ENCODE assay signal across 18 mouse cellular contexts in the genomic region with DNA sequence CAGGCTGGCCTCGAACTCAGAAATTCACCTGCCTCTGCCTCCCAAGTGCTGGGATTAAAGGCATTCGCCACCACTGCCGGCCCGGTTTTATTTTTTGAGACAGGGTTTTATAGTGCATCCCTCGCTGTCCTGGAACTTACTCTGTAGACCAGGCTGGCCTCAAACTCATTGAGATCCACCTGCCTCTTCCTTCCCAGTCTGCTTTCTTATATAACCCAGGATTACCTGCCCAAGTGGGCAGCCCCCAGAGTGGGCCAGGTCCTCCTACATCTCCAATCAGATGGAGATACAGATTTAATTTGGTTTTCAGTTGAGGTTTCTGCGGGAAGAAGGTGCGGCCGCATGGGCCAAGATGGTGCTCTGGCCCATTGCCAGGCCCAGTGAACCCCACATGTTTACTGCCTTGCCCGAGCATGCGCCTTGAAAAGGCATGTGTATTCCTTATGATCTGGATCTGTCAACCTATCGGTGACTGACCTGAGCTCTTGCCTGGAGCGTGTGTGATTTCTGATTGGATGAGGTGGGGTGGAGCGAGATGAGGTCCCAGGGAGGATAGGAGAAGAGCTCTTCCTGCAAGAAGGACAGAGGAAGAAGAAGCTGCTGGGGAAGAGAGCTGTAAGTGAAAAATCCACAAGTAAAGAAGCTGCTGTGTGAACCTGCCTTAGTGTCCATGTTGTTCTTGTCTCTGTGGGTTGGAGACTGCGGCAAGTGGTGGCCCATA. TPM values are rescaled to one million over a fixed set of nuclear protein-coding genes. Genes with fewer than 3 reads are reported as not detected.
"Had no signal": no experiment of that assay in that cellular context is flagged by ENCODE, and none has a peak within 500 bp of the region (broad histone marks: within the 10 kb centered on the region; RNA-seq: fewer than 3 reads in every experiment).

No protein-coding gene starts in this region.

- H3K27ac ChIP-seq: limb, embryonic 12.5 days; limb, embryonic 15.5 days; liver, embryonic 14.5 days; midbrain, embryonic 15.5 days; neural tube, embryonic 12.5 days; neural tube, embryonic 15.5 days had no signal

- H3K9ac ChIP-seq: limb, embryonic 12.5 days; limb, embryonic 15.5 days; liver, embryonic 14.5 days; liver, postnatal 0 days; lung, embryonic 14.5 days; midbrain, embryonic 15.5 days; neural tube, embryonic 12.5 days; neural tube, embryonic 15.5 days had no signal

- H3K4me2 ChIP-seq: limb, embryonic 12.5 days; limb, embryonic 15.5 days; liver, embryonic 11.5 days; lung, embryonic 14.5 days; midbrain, embryonic 11.5 days; midbrain, embryonic 15.5 days; neural tube, embryonic 12.5 days; neural tube, embryonic 15.5 days had no signal

- H3K4me1 ChIP-seq: limb, embryonic 12.5 days; limb, embryonic 15.5 days; midbrain, embryonic 15.5 days; neural tube, embryonic 12.5 days; neural tube, embryonic 15.5 days had no signal

- H3K9me3 ChIP-seq: limb, embryonic 15.5 days; neural tube, embryonic 15.5 days had no signal

- H3K4me3 ChIP-seq: limb, embryonic 12.5 days; limb, embryonic 15.5 days; midbrain, embryonic 15.5 days; neural tube, embryonic 12.5 days; neural tube, embryonic 15.5 days had no signal

- ATAC-seq: liver, postnatal 0 days; lung, postnatal 0 days; midbrain, embryonic 15.5 days had no signal

- H3K27me3 ChIP-seq: limb, embryonic 12.5 days; limb, embryonic 15.5 days; midbrain, embryonic 15.5 days; neural tube, embryonic 12.5 days; neural tube, embryonic 15.5 days had no signal

- H3K36me3 ChIP-seq: limb, embryonic 12.5 days; limb, embryonic 15.5 days; midbrain, embryonic 15.5 days; neural tube, embryonic 12.5 days; neural tube, embryonic 15.5 days had no signal

- DNase-seq: kidney, postnatal 14 days; kidney, postnatal 4 days; left cerebral cortex, postnatal 4 days; liver, postnatal 0 days; lung, embryonic 14.5 days; right cerebral cortex, postnatal 25 days; thymus, adult 18-20 months; thymus, postnatal 36 days had no signal

RNA-seq across cellular contexts. Expression of a gene that starts 31.3 kb away (rescaled TPM):
- total RNA-seq: megakaryocyte-erythroid progenitor cell, adult 5-6 weeks had no signal
- polyA plus RNA-seq: midbrain, embryonic 11.5 days had no signal
